Mouse (Mus musculus) lung, postnatal 14 days (tissue): ENCODE measurements at regions not wholly inside any gene's neighbourhood (a gene's known extent, or its start where the extent isn't known, plus 50 kb on each side); places are given as distances from the start of the nearest gene placed in this dataset.

Source experiments
- DNase-seq: peaks from one replicate; pipeline ENCODE4 v3.0.0; 2021

- no peak for DNase-seq
These were observed 247.7 kb upstream of the Nt5c1b start for GRCm38 (mm10) chr12:10122102-10122501.

DNA sequence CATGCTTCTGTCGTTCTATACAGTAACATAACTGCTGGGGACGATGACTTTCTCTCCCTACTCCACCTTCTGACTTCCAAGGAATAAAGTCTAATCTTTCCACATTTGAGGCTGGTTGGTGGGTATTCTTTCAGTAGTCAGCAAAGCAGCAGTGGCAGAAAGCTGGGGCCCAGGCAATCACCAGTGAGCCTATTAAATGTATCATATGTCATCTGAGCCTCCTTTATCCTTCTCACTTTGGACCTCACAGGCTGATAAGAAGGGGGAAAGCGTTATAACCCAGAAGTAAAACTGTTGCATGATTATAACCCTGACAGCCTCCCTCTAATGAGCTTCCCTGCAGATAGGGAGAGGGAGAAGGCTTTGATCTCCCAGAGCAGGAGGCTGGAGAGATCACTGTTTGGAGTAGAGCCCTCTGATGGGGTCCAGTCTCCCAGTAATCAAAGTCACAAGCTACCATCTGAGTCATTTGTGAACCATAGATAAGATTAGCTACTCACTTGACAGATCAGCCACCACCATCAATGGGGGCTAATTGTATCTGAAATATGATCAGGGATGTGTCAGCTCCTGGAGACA lies 241.7 kb upstream of the Nt5c1b start:
- no peak for DNase-seq

GRCm38 (mm10) chr12:10134141-10134540 lies 235.6 kb upstream of the Nt5c1b start:
- no peak for DNase-seq

DNA sequence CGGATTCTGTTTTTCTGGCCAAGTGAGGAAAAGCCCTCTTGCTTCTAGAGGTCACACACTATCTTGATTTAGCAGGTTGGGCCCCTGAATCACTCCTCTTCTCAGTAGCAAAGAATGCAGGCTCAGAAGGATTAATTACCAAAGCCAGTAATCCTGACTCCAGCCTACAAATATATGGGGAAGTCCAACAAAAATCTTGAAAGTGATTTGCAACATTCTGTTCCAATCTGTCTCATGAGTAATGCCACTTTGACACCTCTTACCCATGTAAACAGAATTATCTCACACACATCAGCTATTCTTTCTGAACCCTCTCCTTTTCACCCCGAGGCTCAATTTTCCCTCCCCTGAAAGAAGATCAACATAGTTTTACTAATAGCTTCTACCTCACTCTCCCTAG lies 233.9 kb upstream of the Nt5c1b start:
- DNase-seq: no peak

GRCm38 (mm10) chr12:10140131-10140530 lies 229.6 kb upstream of the Nt5c1b start:
- DNase-seq: no peak

- no peak for DNase-seq
These were observed 208.9 kb upstream of the Nt5c1b start for GRCm38 (mm10) chr12:10160837-10161236.

- no peak for DNase-seq
These were observed 201.7 kb upstream of the Nt5c1b start for GRCm38 (mm10) chr12:10168042-10168441.

GRCm38 (mm10) chr12:10168581-10168980 lies 201.2 kb upstream of the Nt5c1b start:
- DNase-seq: no peak

GRCm38 (mm10) chr12:10178718-10179117 lies 191.1 kb upstream of the Nt5c1b start:
- no peak for DNase-seq

- DNase-seq: no peak
These were observed 190.5 kb upstream of the Nt5c1b start for GRCm38 (mm10) chr12:10179147-10179814.

GRCm38 (mm10) chr12:10179815-10180468 lies 189.8 kb upstream of the Nt5c1b start:
- no peak for DNase-seq

- no peak for DNase-seq
These were observed 187.2 kb upstream of the Nt5c1b start for GRCm38 (mm10) chr12:10182589-10182988.

DNA sequence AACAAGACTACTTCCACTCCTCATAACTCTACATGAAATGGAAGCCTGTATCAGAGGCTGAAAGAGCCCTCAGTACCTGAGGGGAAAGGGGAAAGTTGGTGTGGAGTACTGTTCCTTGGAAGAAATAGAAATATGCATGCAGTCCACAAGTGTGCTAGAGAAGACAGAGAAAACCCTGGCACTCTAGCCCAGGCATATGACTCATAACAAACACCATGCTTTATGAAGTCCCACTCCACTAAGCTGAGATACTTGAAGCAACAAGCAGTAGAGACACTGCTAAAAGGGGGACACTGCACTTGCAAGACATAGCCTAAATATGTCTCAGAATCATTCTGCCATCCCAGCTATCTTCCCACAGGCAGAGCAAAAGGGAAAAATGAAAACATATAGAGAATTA lies 183.2 kb upstream of the Nt5c1b start:
- no peak for DNase-seq

- no peak for DNase-seq
These were observed 180.0 kb upstream of the Nt5c1b start for GRCm38 (mm10) chr12:10189746-10190145.

GRCm38 (mm10) chr12:10197906-10198460 lies 171.8 kb upstream of the Nt5c1b start:
- no peak for DNase-seq

GRCm38 (mm10) chr12:10209841-10210240 lies 159.9 kb upstream of the Nt5c1b start:
- no peak for DNase-seq

DNA sequence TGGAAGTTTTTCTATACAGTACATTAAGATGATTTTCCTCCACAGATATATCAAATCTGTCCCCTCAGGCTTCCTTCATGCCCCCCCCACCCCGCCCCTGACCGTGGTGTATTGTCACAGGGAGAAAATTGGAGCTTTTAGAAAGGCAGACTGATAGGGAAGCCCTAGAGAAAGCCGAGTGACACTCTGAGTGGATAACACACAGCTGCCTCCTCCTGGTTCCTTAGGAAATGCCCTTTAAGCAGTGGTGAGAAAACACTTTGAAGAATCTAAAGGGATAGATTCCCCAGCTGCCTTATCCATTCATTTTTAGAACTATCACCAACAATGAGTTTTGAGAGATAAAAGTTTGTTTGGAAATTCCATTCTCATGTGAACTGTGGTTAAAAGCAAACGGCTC lies 147.0 kb upstream of the Nt5c1b start:
- peak; percentile 6 for DNase-seq

DNA sequence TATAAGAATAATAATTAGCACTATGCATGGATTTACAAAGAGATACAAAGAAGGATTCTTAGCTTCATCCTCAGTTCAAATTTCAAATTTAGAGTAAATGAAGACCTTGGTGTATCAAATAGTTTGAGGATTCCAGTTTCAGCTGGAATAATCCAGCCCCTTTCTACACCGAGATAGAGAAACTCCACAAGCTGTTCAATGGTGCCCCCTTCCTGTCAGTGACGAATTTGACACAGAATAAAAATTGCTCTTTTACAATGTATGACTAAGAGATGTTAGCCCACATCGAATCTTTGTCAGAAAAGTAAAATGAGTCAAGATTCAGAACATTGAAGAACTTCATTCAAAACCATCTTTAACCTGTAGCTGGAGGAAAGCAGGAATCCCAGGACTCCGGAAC lies 145.9 kb upstream of the Nt5c1b start:
- DNase-seq: peak; percentile 31

DNA sequence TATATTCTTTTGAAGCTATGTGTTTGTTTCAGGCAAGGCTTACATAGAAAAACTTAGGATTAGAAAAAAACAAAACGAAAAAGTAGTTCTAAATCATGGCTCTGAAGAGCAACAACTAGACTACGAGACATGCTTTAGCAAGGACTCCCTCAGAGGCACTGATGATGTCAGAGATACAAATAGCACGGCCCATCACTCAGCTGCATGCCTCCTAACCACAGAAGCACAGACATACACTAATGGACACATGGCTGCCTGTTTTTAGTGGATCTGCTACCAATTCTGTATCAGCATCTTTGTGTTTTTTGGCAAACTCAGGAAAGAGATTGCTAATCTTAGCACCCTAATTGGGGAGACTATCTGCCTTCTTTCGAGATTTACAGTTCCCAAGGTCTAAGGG lies 138.6 kb upstream of the Nt5c1b start:
- no peak for DNase-seq

- DNase-seq: peak; percentile 69
These were observed 138.1 kb upstream of the Nt5c1b start for GRCm38 (mm10) chr12:10231683-10232082.

DNA sequence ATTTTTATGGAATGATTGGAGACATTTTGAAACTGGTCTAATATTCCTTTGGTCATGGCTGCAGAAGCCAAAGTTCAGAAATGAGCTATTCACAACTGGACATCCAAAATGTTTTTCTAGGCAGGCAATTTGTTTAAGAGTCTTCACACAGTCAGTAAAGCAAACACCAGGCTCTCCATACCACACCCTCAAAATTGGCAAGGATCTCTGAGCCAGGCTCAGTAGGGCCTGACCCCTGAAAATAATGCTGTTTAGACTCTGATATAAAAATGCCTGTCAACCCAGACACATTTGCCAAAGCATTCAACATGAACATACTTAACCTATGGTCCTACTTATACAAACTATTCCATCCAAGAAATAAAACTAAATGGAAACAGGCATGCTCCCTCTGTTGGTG lies 121.7 kb upstream of the Nt5c1b start:
- no peak for DNase-seq

- no peak for DNase-seq
These were observed 113.4 kb upstream of the Nt5c1b start for GRCm38 (mm10) chr12:10256385-10256784.

DNA sequence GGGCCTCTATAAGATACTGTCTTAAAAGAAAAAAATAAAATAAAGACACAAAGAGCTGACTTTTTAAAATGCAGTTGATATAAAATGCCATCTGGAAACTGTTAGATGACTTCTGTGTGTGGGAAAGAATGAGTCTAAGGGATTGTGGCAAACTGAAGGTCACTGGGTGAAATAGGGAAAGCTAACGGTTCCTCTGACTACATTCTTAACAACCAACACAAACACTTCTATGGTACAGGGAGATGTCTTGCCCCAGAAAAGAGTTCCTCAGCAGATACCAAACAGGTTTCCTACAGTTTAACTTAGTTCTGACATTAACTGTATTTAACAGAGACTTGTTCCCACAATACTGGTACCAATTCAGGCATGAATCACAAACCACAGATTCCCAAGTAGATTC lies 103.6 kb upstream of the Nt5c1b start:
- DNase-seq: no peak

DNA sequence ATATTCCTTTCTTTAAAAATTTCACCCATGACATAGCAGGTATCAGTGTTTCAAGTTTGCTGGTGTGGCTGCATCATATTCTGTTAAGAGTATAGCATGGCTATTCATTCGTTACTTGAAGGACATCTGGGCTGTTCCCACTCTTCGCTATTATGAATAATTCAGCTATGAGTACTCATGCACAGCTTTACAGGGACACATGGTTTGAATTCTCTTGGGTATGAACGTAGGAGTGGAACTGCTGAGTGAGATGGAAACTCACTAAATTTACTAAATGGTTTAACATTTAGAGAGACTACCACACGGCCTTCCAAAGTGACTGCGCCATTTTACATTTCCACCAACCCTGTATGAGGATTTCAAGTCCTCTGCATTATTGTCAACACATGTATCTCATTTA lies 97.7 kb upstream of the Nt5c1b start:
- DNase-seq: no peak
